12 mouse cellular contexts compared by ENCODE assay signal in genomic region chr13:97441803-97442202, GRCm38 (mm10).
DNase-seq lines count a peak whose midpoint lies in the region; ATAC-seq lines count a peak whose summit lies in the region.
"Had no signal": no experiment of that assay in that cellular context is flagged by ENCODE, and none has a peak within 500 bp of the region (broad histone marks: within the 10 kb centered on the region; RNA-seq: fewer than 3 reads in every experiment).

No protein-coding gene starts in this region.

- no peak for ATAC-seq in heart, embryonic 12.5 days (ENCODE audit: insufficient number of reproducible peaks, low FRiP score)
- no peak for ATAC-seq in lung, embryonic 15.5 days (ENCODE audit: borderline replicate concordance, extremely low read depth, low FRiP score, low TSS enrichment)
- no peak for ATAC-seq in liver, embryonic 12.5 days

- H3K36me3 ChIP-seq in heart, embryonic 12.5 days: no peaks in the 10 kb centered on the region
- no peaks in the 10 kb centered on the region for H3K36me3 ChIP-seq in lung, embryonic 15.5 days
- H3K36me3 ChIP-seq in embryonic facial prominence, embryonic 10.5 days (replicated peaks): no peaks in the 10 kb centered on the region
- no peaks in the 10 kb centered on the region for H3K36me3 ChIP-seq in liver, embryonic 12.5 days

- 47% methylated on average over 2 of the region's 2 CpGs for WGBS in heart, embryonic 12.5 days
- WGBS in lung, embryonic 15.5 days: 40% methylated on average over 2 of the region's 2 CpGs
- 47% methylated on average over 2 of the region's 2 CpGs for WGBS in embryonic facial prominence, embryonic 10.5 days
- 25% methylated on average over 2 of the region's 2 CpGs for WGBS in liver, embryonic 12.5 days (ENCODE audit: insufficient replicate concordance)

- DNase-seq in heart, adult 18-20 months: no peak
- no peak for DNase-seq in lung, postnatal 4 days
- no peak for DNase-seq in embryonic facial prominence, embryonic 10.5 days (ENCODE audit: low spot score)
- DNase-seq in cerebellum, adult 11 months: no peak
- DNase-seq in adipocyte (ENCODE audit: low spot score): no peak
- DNase-seq: cerebellum, adult 18-20 months; layer of hippocampus, postnatal 36 days had no signal

- H3K27me3 ChIP-seq in heart, embryonic 12.5 days (replicated peaks): no peaks in the 10 kb centered on the region
- no peaks in the 10 kb centered on the region for H3K27me3 ChIP-seq in lung, embryonic 15.5 days
- peaks cover 7% of the 10 kb centered on the region for H3K27me3 ChIP-seq in embryonic facial prominence, embryonic 10.5 days (replicated peaks; ENCODE audit: low read depth, poor library complexity, severe bottlenecking)
- H3K27me3 ChIP-seq in liver, embryonic 12.5 days (replicated peaks): peaks cover 32% of the 10 kb centered on the region

- H3K4me1 ChIP-seq in heart, embryonic 12.5 days (replicated peaks): peaks cover 59% of the 10 kb centered on the region
- peaks cover 58% of the 10 kb centered on the region for H3K4me1 ChIP-seq in lung, embryonic 15.5 days
- peaks cover 55% of the 10 kb centered on the region for H3K4me1 ChIP-seq in embryonic facial prominence, embryonic 10.5 days
- H3K4me1 ChIP-seq in liver, embryonic 12.5 days: peaks cover 42% of the 10 kb centered on the region

- peak overlapping the region; percentile 51; the same call in 1 of the 2 replicates for H3K27ac ChIP-seq in heart, embryonic 12.5 days (ENCODE audit: poor library complexity, severe bottlenecking)
- peak overlapping the region; percentile 68 for H3K27ac ChIP-seq in lung, embryonic 15.5 days
- H3K27ac ChIP-seq in embryonic facial prominence, embryonic 10.5 days (replicated peaks): peak overlapping the region; percentile 85
- peak overlapping the region; percentile 7; the same call in 1 of the 2 replicates for H3K27ac ChIP-seq in liver, embryonic 12.5 days
- H3K27ac ChIP-seq: heart, adult 2 months had no signal

- no peak overlapping the region for H3K9ac ChIP-seq in heart, embryonic 12.5 days
- no peak overlapping the region for H3K9ac ChIP-seq in lung, embryonic 15.5 days
- no peak overlapping the region for H3K9ac ChIP-seq in liver, embryonic 12.5 days

- no peak overlapping the region for H3K4me3 ChIP-seq in heart, embryonic 12.5 days
- H3K4me3 ChIP-seq in lung, embryonic 15.5 days: no peak overlapping the region
- no peak overlapping the region for H3K4me3 ChIP-seq in embryonic facial prominence, embryonic 10.5 days
- H3K4me3 ChIP-seq in liver, embryonic 12.5 days: no peak overlapping the region
- H3K4me3 ChIP-seq: erythroblast, embryonic 14.5 days; heart, adult 2 months had no signal

- H3K4me2 ChIP-seq in heart, embryonic 12.5 days: peak overlapping the region; percentile 51
- peak overlapping the region; percentile 0; the same call in 1 of the 2 replicates for H3K4me2 ChIP-seq in lung, embryonic 15.5 days
- peak overlapping the region; percentile 15 for H3K4me2 ChIP-seq in liver, embryonic 12.5 days

- no peaks in the 10 kb centered on the region for H3K9me3 ChIP-seq in heart, embryonic 12.5 days (replicated peaks)
- H3K9me3 ChIP-seq in lung, embryonic 15.5 days: no peaks in the 10 kb centered on the region
- H3K9me3 ChIP-seq in embryonic facial prominence, embryonic 10.5 days: no peaks in the 10 kb centered on the region
- no peaks in the 10 kb centered on the region for H3K9me3 ChIP-seq in liver, embryonic 12.5 days (replicated peaks)

Comparison
In these comparisons a context has a peak if more than half of its experiments do, and no peak if none do; other contexts are left out.
1. H3K27ac ChIP-seq: peak in every context shown above with its lines; median percentile 85 in embryonic facial prominence, embryonic 10.5 days; 68 in lung, embryonic 15.5 days; 51 in heart, embryonic 12.5 days; 7 in liver, embryonic 12.5 days.
2. H3K4me2 ChIP-seq: peak in every context shown above with its lines; median percentile 51 in heart, embryonic 12.5 days; 15 in liver, embryonic 12.5 days; 0 in lung, embryonic 15.5 days.